In genomic region chr7:48881486-48881885, GRCm38 (mm10) we compare ENCODE assay signal across 8 mouse cellular contexts. TPM values are rescaled to one million over a fixed set of nuclear protein-coding genes. Genes with fewer than 3 reads are reported as not detected.
DNase-seq lines count a peak whose midpoint lies in the region; ATAC-seq and TF ChIP-seq lines count a peak whose summit lies in the region.

TSS of gene E2f8 (minus strand) at chr7:48881596.

- peaks cover 3% of the 10 kb centered on the region; the same call in 1 of the 2 replicates for H3K79me2 ChIP-seq in liver, adult 2 months (ENCODE audit: control insufficient read depth, insufficient read depth, low read length)

- no peaks in the 10 kb centered on the region for H3K36me3 ChIP-seq in hindbrain, embryonic 14.5 days (replicated peaks; ENCODE audit: control insufficient read depth, insufficient read depth)
- H3K36me3 ChIP-seq in liver, adult 2 months (ENCODE audit: control insufficient read depth, insufficient read depth, low read length): no peaks in the 10 kb centered on the region
- no peaks in the 10 kb centered on the region for H3K36me3 ChIP-seq in midbrain, postnatal 0 days (ENCODE audit: insufficient read depth, low read length)

- TF ChIP-seq CTCF in cerebellum, adult 2 months (IDR thresholded peaks at IDR 0.05; ENCODE audit: borderline replicate concordance, insufficient read depth, low read depth, low read length): no peak
- TF ChIP-seq CTCF in liver, adult 2 months (IDR thresholded peaks at IDR 0.05; ENCODE audit: low read depth, low read length): no peak
- no peak for TF ChIP-seq CTCF in midbrain, postnatal 0 days (IDR thresholded peaks at IDR 0.05)

- peak within 1 kb of the TSS; percentile 55 for H3K4me3 ChIP-seq in cerebellum, adult 2 months (replicated peaks; ENCODE audit: insufficient read depth, low read depth, low read length)
- peak within 1 kb of the TSS; percentile 74 for H3K4me3 ChIP-seq in hindbrain, embryonic 14.5 days (replicated peaks; ENCODE audit: low read length)
- H3K4me3 ChIP-seq in liver, adult 2 months (ENCODE audit: insufficient read depth, low read depth, low read length): peak within 1 kb of the TSS; percentile 72
- H3K4me3 ChIP-seq in midbrain, postnatal 0 days (ENCODE audit: low read depth, low read length): peak within 1 kb of the TSS; percentile 74

- peak; percentile 69 for DNase-seq in CD4-positive, CD25-positive, alpha-beta regulatory T cell, adult 2 months (ENCODE audit: low read depth, low spot score)
- peak in 1 of 2 experiments; percentile 20 for DNase-seq in cerebellum, adult 2 months
- peak; percentile 69 for DNase-seq in forelimb bud, embryonic 11.5 days (ENCODE audit: low read depth, low spot score)
- DNase-seq in hindbrain, embryonic 14.5 days (ENCODE audit: low spot score): peak; percentile 55
- peak; percentile 43 for DNase-seq in liver, adult 2 months (ENCODE audit: extremely low read depth, low read depth, low spot score)
- peak; percentile 60 for DNase-seq in midbrain, postnatal 0 days (ENCODE audit: low spot score)
- peak; percentile 74 for DNase-seq in testis, postnatal 14 days (ENCODE audit: low spot score)

- H3K9me3 ChIP-seq in hindbrain, embryonic 14.5 days (ENCODE audit: control insufficient read depth, low read length): no peaks in the 10 kb centered on the region
- no peaks in the 10 kb centered on the region for H3K9me3 ChIP-seq in midbrain, postnatal 0 days (ENCODE audit: low read length)

- peak within 1 kb of the TSS; percentile 100 for H3K4me2 ChIP-seq in hindbrain, embryonic 14.5 days (replicated peaks)
- H3K4me2 ChIP-seq in midbrain, postnatal 0 days (ENCODE audit: low read depth, low read length, poor library complexity, severe bottlenecking): peak within 1 kb of the TSS; percentile 100

- H3K9ac ChIP-seq in hindbrain, embryonic 14.5 days: peak within 1 kb of the TSS; percentile 51
- peak within 1 kb of the TSS; percentile 86 for H3K9ac ChIP-seq in liver, adult 2 months (ENCODE audit: low read depth, low read length)
- peak within 1 kb of the TSS; percentile 54 for H3K9ac ChIP-seq in midbrain, postnatal 0 days (replicated peaks; ENCODE audit: low read length, poor library complexity, severe bottlenecking)

- TF ChIP-seq POLR2A in cerebellum, adult 2 months (IDR thresholded peaks at IDR 0.05; ENCODE audit: borderline replicate concordance, insufficient read depth, low read length): no peak
- no peak for TF ChIP-seq POLR2A in liver, adult 2 months (IDR thresholded peaks at IDR 0.05; ENCODE audit: extremely low read depth, insufficient read depth, low read length)

- peaks cover 3% of the 10 kb centered on the region; the same call in 1 of the 2 replicates for H3K4me1 ChIP-seq in cerebellum, adult 2 months (ENCODE audit: control insufficient read depth, insufficient read depth, low read length)
- peaks cover 5% of the 10 kb centered on the region; the same call in 1 of the 2 replicates for H3K4me1 ChIP-seq in hindbrain, embryonic 14.5 days (replicated peaks; ENCODE audit: control insufficient read depth, insufficient read depth, low read length)
- H3K4me1 ChIP-seq in liver, adult 2 months (ENCODE audit: control insufficient read depth, insufficient read depth, low read length): peaks cover 26% of the 10 kb centered on the region
- H3K4me1 ChIP-seq in midbrain, postnatal 0 days (ENCODE audit: insufficient read depth, low read length): 0 out of 2 replicates have a peak, but pooled peaks cover 2% of the 10 kb centered on the region

- H3K27ac ChIP-seq in cerebellum, adult 2 months (ENCODE audit: insufficient read depth, low read length): no peak within 1 kb of the TSS
- no peak within 1 kb of the TSS for H3K27ac ChIP-seq in hindbrain, embryonic 14.5 days
- H3K27ac ChIP-seq in liver, adult 2 months (replicated peaks; ENCODE audit: insufficient read depth, low read depth, low read length): peak within 1 kb of the TSS; percentile 82
- H3K27ac ChIP-seq in midbrain, postnatal 0 days (ENCODE audit: low read depth, low read length): no peak within 1 kb of the TSS

- WGBS in cerebellum, adult 2 months: under 1% methylated on average over 40 of the region's 41 CpGs
- WGBS in hindbrain, embryonic 14.5 days: 0% methylated on average over 36 of the region's 41 CpGs
- under 1% methylated on average over 40 of the region's 41 CpGs for WGBS in liver, adult 2 months
- WGBS in midbrain, postnatal 0 days: 2% methylated on average over 19 of the region's 41 CpGs

- H3K27me3 ChIP-seq in cerebellum, adult 2 months (ENCODE audit: control insufficient read depth, insufficient read depth, low read length): peaks cover 1% of the 10 kb centered on the region; the same call in 1 of the 2 replicates
- H3K27me3 ChIP-seq in hindbrain, embryonic 14.5 days (ENCODE audit: control insufficient read depth, insufficient read depth, low read length): peaks cover 25% of the 10 kb centered on the region
- H3K27me3 ChIP-seq in liver, adult 2 months (ENCODE audit: control insufficient read depth, insufficient read depth, low read length): no peaks in the 10 kb centered on the region
- peaks cover 26% of the 10 kb centered on the region for H3K27me3 ChIP-seq in midbrain, postnatal 0 days (ENCODE audit: insufficient read depth, low read length)

- ATAC-seq in CD4-positive, CD25-positive, alpha-beta regulatory T cell, adult 4 months: no peak
- peak; percentile 54 for ATAC-seq in hindbrain, embryonic 14.5 days (ENCODE audit: low FRiP score)
- peak; percentile 64 for ATAC-seq in midbrain, postnatal 0 days (ENCODE audit: low FRiP score)

RNA-seq across cellular contexts. Expression of gene E2f8, which starts in this region (rescaled TPM):
- 1 to 10 TPM; 1.1 to 3.2 TPM for polyA plus RNA-seq in CD4-positive, CD25-positive, alpha-beta regulatory T cell, adult 4 months (2017; shearing (Covaris generic))
- polyA plus RNA-seq in cerebellum, adult 2 months (2012; rRNA removed): 0.10 and 0.14 TPM in 2 replicates
- 2.4 and 2.7 TPM in 2 replicates for polyA plus RNA-seq in hindbrain, embryonic 14.5 days (2014; fragmentation: Nextera tagmentation; extraction: Ambion mirVana)
- 0.83 and 1.1 TPM in 2 replicates for total RNA-seq in liver, adult 2 months (2014; rRNA removed)
- polyA plus RNA-seq in liver, adult 2 months (2012; rRNA removed): 1.3 and 2.6 TPM in 2 replicates
- 1.0 and 1.8 TPM in 2 replicates for total RNA-seq in midbrain, postnatal 0 days (2014; rRNA removed)
- polyA plus RNA-seq in midbrain, postnatal 0 days (2015; fragmentation: Nextera tagmentation; extraction: Ambion mirVana): 0.53 and 0.70 TPM in 2 replicates
